Mouse (Mus musculus): Measurements from ENCODE around the gene Mlana.

Mlana gene

GRCm38 (mm10) chr19:29675562-29676078 is 22.0 kb upstream of the Mlana start:
- no peak for DNase-seq (ENCODE audit: low read depth, low spot score)

GRCm38 (mm10) chr19:29676479-29677193 is 21.0 kb upstream of the Mlana start:
- DNase-seq (ENCODE audit: low read depth, low spot score): no peak

GRCm38 (mm10) chr19:29678181-29678778 is 19.3 kb upstream of the Mlana start:
- no peak for DNase-seq (ENCODE audit: low read depth, low spot score)

DNA sequence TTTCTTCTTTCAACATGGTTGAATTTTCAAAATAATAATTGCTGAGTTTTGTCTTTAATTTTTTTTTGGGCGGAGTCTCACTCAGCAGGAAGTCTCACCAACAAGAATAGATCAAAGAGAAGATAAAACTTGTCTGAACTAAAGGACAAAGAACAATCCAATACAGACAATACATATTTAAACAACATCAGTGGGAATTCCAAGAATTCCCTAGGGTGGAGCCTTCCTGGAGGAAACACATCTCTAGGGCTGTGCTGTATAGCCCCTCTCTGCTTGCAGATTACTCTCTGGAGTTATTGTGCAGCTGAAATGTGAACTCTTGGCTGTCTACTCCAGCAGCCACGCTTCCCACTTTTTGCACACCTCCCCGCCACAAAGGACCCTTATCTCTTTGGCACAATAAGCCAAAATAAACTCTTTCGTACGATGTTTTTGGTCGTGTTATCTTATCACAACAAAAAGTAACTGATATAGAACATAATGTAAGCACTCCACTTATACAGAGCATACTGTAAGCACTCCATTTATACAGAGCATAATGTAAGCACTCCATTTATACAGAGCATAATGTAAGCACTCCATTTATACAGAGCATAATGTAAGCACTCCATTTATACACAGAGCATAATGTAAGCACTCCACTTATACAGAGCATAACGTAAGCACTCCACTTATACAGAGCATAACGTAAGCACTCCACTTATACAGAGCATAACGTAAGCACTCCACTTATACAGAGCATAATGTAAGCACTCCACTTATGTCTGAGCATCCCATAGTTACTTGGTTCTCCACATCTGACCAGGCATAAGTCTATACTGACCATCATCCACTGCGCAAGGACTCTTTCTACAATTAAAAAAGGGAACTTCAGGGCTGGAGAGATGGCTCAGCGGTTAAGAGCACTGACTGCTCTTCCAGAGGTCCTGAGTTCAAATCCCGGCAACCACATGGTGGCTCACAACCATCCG is 17.2 kb upstream of the Mlana start:
- DNase-seq (ENCODE audit: low read depth, low spot score): no peak

- peak; percentile 69 for DNase-seq (ENCODE audit: low read depth, low spot score)
Measured at GRCm38 (mm10) chr19:29683844-29684540, 13.6 kb upstream of the Mlana start.

DNA sequence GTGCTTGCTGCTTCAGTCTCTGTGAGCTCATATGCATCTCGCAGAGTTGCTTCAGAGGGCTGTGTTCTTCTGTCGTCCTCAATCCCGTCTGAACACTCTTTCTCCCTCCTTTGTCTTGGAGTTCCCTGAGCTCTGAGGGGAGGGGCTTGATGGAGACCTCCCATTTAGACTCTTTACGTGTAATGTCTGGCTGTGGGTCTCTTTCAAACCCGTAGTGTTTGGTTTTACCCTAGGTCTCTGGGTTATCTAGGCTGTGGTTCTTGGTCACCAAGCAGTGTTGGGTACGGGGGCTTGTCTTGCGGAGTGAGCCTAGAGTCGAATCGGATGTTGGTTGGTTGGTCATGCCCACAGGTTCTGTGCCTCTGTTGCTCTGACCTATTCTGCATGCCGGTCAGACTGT is 2.6 kb upstream of the Mlana start:
- no peak for DNase-seq (ENCODE audit: low read depth, low spot score)

- DNase-seq (ENCODE audit: low read depth, low spot score): no peak
Measured at GRCm38 (mm10) chr19:29696309-29696708, 1.3 kb upstream of the Mlana start.

GRCm38 (mm10) chr19:29696840-29697239 is 784 bp upstream of the Mlana start:
- no peak for DNase-seq (ENCODE audit: low read depth, low spot score)

DNA sequence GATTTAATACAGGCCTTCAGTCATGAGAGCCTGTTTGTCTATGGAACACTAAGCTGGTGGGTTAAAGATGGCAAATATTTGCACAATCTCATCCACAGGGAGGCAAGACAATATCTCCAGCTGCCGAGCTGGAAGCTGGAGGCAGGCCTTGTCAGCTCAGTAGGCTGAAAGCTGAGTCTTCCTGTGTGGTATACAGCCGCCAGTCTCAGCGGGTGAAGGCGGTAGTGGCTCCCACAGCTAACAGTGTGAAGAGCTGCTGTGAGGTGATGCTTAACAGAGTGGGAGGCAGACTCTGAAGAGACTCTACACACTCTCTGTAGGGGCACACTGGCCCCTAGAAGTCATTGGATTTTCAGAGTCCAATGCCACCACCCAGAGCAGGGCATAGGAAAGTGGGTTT is 4.1 kb downstream of the Mlana start:
- no peak for DNase-seq (ENCODE audit: low read depth, low spot score)

DNA sequence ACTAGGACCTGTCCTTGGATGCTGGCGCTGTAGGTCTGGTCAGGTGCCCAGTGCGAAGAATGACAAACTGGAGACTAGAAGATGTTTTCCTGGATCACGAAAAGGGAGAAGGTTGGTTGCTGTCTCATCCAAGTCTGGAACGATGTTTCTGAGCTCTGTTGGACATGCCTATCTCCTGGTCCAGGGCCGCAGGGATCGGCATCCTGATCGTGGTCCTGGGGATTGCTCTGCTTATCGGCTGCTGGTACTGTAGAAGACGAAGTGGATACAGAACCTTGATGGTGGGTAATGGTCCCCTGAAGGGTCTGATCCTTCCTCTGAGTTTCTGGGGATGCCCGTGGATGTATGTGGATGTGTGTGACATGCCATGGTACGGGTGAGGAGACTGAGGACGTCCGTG is 6.8 kb downstream of the Mlana start:
- DNase-seq (ENCODE audit: low read depth, low spot score): no peak

DNA sequence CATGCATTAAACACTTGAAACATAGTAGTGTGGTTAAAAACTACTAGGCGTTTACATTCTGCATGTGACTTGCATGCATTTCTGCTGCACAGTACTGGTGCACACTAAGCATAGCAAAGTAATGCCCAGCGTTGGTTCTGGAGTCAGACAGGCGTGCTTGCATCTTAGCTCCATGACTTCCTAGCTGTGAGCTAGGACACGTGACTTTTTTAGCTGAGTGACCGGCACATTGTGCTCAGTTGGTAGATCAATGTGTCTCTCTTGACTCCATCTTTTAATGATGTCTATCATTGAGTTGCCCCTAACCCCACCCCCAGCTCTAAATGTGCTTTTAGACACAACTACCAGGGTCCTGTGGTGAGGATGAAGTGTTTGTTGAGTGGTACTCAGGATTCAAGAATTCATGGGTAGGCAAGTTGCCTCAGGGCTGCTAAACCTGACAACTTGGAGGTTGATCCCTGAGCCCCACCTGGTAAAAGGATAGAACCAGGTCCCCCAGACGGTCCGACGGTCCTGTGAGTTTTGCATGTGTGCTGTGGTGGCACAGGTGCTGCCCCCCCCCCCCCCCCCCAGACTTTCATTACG is 9.8 kb downstream of the Mlana start:
- DNase-seq (ENCODE audit: low read depth, low spot score): no peak

DNA sequence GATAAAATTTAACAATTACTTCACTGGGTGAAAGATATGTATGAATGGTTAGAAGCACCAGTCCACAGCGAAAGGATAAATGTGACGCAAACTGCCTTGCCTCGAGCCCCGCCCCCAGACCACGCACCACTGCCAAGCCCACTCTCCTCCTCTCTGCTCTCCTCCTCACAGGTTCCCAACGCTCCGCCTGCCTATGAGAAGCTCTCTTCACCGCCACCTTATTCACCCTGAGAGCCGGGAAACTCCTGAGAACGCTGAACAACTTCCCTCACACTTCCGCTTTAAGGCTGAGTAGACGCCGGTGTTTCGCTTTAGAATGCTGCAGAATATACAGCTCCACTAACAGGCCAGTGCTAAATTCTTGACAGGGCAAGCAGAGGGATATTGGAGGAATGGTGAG is 10.4 kb downstream of the Mlana start:
- DNase-seq (ENCODE audit: low read depth, low spot score): no peak

DNA sequence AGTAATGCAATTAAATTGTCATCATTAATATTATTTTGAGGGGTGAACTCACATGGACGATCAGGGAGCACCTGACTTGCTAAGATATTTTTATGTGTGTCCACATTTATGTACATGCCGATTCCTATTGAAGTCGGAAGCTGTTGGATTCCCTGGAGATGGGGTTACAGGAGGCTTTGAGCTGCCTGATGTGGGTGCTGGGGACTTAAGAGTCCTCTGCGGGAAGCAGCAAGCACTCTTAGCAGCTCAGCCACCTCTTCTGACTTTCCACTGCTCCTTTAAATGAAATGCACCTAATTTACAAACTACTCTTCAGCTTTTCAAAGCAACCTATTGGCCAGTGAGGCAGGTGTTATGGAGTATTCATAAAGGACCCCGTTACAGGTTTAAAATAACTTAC is 10.8 kb downstream of the Mlana start:
- DNase-seq (ENCODE audit: low read depth, low spot score): no peak

DNA sequence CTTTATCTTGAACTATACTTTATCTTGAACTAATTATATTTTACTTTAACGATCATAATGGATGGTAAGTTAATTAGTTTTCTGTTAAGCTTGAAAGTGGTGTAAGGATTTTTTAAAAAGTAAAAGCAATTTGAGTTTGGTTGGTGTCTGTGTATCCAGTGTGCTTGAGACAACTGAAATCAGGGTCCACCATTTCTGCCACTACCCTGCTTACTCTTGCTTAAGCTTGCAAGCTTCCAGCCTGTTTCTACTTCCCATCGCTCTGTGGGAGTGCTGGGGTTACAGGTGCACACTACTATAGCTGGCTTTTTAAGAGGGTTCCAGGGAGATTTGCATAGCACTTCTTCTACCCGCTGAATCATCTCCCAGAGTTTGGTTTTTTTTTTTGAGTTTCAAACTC is 11.8 kb downstream of the Mlana start:
- DNase-seq (ENCODE audit: low read depth, low spot score): no peak

- no peak for DNase-seq (ENCODE audit: low read depth, low spot score)
Measured at GRCm38 (mm10) chr19:29713451-29713850, 15.8 kb downstream of the Mlana start.

DNA sequence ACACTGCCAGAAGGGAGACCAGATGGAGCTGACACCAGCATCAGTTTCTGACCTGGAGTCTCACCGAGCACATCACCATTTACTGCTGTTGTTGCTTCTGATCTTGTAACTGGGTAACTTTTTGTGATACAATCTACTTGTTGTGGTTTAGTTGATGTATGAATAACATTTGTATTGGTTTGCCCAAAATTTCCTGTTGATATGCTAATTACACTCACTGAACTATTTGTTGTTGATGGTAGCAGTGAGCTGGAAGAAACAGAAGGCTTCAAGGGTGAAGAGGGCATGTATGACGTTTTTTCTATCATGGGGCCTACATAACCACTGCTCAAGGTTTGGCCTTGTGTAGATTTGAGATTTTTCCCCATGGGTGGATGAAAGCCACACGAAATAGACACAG is 20.2 kb downstream of the Mlana start:
- no peak for DNase-seq (ENCODE audit: low read depth, low spot score)

DNA sequence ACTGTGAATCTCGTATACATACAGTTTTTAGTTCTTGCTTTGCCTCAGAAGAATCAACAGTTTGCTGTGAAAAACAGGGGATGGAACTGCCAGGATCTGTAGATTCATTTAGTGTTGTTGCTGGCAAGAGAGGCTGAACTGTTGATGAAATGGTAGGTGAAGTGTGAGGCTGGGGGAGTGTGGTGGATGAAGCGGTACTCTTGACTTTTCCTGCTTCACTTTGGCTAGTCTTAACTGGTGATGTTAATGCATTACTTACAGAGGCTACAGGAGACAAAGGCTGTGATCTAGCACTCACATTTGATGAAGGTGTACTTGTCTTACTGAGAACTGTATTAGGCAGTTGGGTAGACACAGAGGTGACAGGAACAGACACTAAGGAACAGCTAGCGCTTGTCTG is 20.9 kb downstream of the Mlana start:
- no peak for DNase-seq (ENCODE audit: low read depth, low spot score)

DNA sequence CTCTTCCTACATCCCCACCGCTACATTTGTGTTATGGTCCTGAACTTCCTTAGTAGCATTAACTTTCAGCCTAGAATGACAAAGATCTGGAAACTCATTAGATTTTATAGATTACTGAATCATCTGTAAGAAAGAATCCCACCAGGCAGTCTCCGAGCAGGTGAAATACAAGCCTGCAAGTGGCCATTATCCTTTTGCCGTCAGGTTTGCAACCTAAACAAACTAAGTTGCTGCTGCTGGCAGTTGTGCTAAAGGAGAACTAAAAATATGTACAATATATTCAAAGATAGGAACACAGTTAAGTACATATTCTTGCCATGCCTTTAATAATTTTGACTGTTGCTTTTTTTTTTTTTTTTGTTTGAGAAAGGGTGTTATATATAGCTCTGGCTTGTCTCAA is 37.8 kb downstream of the Mlana start:
- no peak for DNase-seq (ENCODE audit: low read depth, low spot score)

GRCm38 (mm10) chr19:29739608-29740007 is 42.0 kb downstream of the Mlana start:
- no peak for DNase-seq (ENCODE audit: low read depth, low spot score)

DNA sequence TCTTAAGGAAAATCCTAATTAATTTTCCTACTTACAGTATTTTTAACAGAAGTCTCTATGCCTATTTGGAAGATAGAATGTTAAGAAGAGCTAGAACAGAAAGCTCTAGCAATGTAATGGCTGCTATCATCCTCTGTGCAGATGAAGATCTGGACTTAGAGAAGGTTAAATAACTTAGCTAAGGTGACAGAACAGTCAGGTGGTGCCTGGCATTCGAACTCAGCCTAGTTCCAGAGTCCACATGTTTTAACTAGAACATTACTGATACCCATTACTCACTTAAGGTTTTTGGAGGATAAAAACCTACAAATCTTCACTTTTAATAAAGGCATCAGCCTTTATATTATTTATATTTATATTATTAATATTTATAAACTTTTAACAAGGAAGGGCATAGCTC is 43.0 kb downstream of the Mlana start:
- no peak for DNase-seq (ENCODE audit: low read depth, low spot score)

DNA sequence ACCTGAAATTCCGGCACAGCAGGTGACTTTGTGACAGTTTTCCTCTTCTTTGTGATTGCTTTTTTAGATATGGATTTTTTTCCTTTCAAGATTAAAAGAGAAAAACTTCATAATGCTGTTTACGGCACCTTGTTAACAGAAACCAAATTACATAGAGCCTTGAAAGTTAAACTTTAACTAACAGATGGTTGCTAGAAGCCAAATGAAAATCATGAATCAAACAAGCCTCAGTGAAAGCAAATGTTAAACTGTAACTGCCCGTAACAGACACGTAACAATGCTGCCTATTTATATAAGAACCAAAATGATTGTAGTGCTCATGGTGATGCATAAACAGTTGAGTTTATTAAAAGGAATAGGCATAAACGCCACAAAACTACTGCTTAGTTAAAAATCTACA is 45.9 kb downstream of the Mlana start:
- DNase-seq (ENCODE audit: low read depth, low spot score): no peak
